Mouse (Mus musculus): ENCODE measurements around the gene Gpd1l. TPM values are rescaled to one million over a fixed set of nuclear protein-coding genes. Genes with fewer than 3 reads are reported as not detected.

Gpd1l gene
- 23.6 and 30.4 TPM in 2 replicates for total RNA-seq (2023)

GRCm38 (mm10) chr9:114933723-114934171, at the start of gene Gpd1l:
Gene Gpd1l, minus strand, starts transcription at chr9:114933987.

GRCm38 (mm10) chr9:114982689-114983360, 49.0 kb upstream of the Gpd1l start, which contains the start of gene Rps27rt:
Gene Rps27rt, minus strand, starts transcription at chr9:114982739.

GRCm38 (mm10) chr9:114978281-114979111, 44.7 kb upstream of the Gpd1l start, which contains the start of gene Osbpl10:
Gene Osbpl10, plus strand, starts transcription at chr9:114978569.

Other genes starting within 250 kb of the Gpd1l start
- 50.9 and 60.9 TPM in 2 replicates for gene Dync1li1, start 245.2 kb downstream of the Gpd1l start, total RNA-seq (2023)
- gene Cmtm6, start 202.9 kb downstream of the Gpd1l start, total RNA-seq (2023), result 205 and 260 TPM in 2 replicates
- 185 and 189 TPM in 2 replicates for gene Cmtm7, start 152.1 kb downstream of the Gpd1l start, total RNA-seq (2023)
- gene Cmtm8, start 89.8 kb downstream of the Gpd1l start, total RNA-seq (2023), result 0.88 and 1.7 TPM in 2 replicates
- not detected in 2 replicates for gene Osbpl10, start 44.6 kb upstream of the Gpd1l start, total RNA-seq (2023)
- gene Rps27rt, start 48.8 kb upstream of the Gpd1l start, total RNA-seq (2023), result 25.2 and 34.0 TPM in 2 replicates

All from neutrophil, adult 65 days (primary cell).